Mouse (Mus musculus): ENCODE results near the gene Slc12a8. TPM values are rescaled to one million over a fixed set of nuclear protein-coding genes. Genes with fewer than 3 reads are reported as not detected.

The Slc12a8 gene
- polyA plus RNA-seq, 1 experiment from 2014 or later, result 0.89 TPM

DNA sequence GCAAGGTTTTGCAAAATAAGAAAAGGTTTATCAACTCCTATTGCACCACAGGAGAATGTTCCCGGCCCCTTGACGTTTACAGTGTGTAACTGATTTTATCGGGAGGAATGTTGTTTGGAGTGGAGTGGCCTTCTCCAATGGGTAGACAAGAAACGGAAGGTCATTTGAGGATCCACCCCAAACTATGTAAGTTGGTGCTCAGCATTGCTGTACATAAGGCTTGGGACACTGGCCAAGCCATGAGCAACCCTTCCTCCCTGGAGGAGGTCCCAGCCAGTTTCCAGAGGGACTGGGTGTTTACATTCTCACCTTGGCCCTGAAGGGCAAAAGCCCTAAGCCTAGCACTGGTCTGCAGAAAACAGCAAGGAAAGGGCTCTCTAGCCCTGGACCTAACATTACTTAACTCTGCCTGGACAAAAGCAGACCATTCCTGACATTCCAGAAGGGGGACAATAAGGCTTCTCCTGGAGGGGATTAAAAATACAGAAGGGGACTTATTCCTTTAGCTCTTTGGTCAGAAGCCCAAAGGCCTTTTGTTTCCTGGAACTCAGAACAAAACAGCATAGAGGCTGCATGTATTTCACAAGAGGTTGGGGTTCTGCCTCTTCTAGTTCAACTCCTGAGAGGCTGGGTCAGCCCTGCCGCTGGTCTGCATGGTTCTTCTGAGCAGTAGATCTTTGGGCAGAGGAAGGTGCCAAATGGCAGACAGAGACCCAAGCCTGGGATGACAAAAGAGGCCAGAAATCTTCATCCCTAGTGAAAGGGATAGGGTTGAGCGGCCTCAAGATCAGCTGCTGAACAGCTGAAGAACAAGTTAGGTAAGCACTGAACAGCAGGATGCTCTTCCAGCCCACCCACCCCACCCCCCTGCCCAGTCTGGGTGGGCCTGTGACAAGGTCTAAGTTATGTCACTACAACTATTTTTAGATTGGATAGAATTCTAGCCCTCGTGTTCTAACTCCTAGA, 159.5 kb downstream of the Slc12a8 start:
- DNase-seq (ENCODE audit: low spot score) (peak; percentile 55), ATAC-seq (replicated peaks; ENCODE audit: low FRiP score, low read depth) (no peak)
- TF ChIP-seq CTCF (IDR thresholded peaks at IDR 0.05; ENCODE audit: low read depth), result no peak
- H3K4me3 ChIP-seq (replicated peaks; ENCODE audit: low read depth, low read length), result no peak overlapping the region
- H3K27ac ChIP-seq, result peak overlapping the region; percentile 58
- no peaks in the 10 kb centered on the region for H3K27me3 ChIP-seq (ENCODE audit: insufficient read depth, low read length)
- H3K4me2 ChIP-seq (ENCODE audit: low read length), result no peak overlapping the region
- no peak overlapping the region for H3K9ac ChIP-seq (ENCODE audit: low read depth, low read length)
- WGBS, result 57% methylated on average over 7 of the region's 7 CpGs
- peaks cover 10% of the 10 kb centered on the region for H3K4me1 ChIP-seq (replicated peaks; ENCODE audit: insufficient read depth, low read length)
- H3K36me3 ChIP-seq (ENCODE audit: insufficient read depth, low read length), result no peaks in the 10 kb centered on the region
- H3K9me3 ChIP-seq (replicated peaks; ENCODE audit: low read length), result no peaks in the 10 kb centered on the region

DNA sequence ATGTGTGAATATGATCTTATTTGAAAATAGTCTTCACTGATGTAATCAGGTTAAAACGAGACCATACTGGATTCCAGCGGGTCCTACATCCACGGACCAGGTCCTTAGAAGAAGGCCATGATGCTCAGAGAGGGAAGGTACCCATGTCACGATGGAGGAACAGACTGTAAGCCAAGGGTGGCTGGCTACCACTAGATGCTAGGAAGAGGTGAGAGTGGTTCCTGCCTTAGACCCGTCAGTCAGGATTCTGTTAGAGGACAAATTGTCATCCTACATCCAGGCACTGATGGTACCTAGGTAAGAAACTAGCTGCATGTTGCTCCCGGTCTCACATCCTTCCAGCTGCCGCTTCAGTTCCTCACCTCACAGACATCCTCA, 160.2 kb downstream of the Slc12a8 start:
- H3K9me3 ChIP-seq (replicated peaks; ENCODE audit: low read length), result no peaks in the 10 kb centered on the region
- 91% methylated on average over 7 of the region's 7 CpGs for WGBS
- no peaks in the 10 kb centered on the region for H3K27me3 ChIP-seq (ENCODE audit: insufficient read depth, low read length)
- no peak overlapping the region for H3K9ac ChIP-seq (ENCODE audit: low read depth, low read length)
- DNase-seq (ENCODE audit: low spot score) (no peak), ATAC-seq (replicated peaks; ENCODE audit: low FRiP score, low read depth) (no peak)
- no peak for TF ChIP-seq CTCF (IDR thresholded peaks at IDR 0.05; ENCODE audit: low read depth)
- H3K4me1 ChIP-seq (replicated peaks; ENCODE audit: insufficient read depth, low read length), result peaks cover 10% of the 10 kb centered on the region
- H3K4me3 ChIP-seq (replicated peaks; ENCODE audit: low read depth, low read length), result no peak overlapping the region
- H3K36me3 ChIP-seq (ENCODE audit: insufficient read depth, low read length), result no peaks in the 10 kb centered on the region
- no peak overlapping the region for H3K27ac ChIP-seq
- H3K4me2 ChIP-seq (ENCODE audit: low read length), result no peak overlapping the region

DNA sequence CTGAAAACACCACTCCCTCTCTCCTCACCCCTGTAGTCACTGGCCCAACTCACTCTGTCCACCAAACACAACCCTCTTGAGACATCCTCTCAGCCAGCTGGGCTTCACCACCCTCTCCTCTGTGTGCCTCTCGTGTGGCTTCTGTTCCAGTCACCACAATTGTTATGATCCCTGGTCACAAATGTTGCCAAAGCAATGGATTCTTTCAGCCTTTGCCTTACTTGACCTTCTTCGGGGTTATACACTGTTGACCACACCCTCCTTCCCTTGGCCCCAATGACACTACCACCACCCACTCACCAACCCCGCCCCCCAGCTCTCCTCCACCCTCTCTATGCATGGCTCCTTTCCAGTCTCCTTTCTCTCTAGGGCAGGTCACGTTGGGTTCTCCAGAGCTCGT, 160.8 kb downstream of the Slc12a8 start:
- DNase-seq (ENCODE audit: low spot score) (no peak), ATAC-seq (replicated peaks; ENCODE audit: low FRiP score, low read depth) (no peak)
- Histone ChIP-seq H3K9me3 (replicated peaks; ENCODE audit: low read length) (no peaks in the 10 kb centered on the region), H3K4me2 (ENCODE audit: low read length) (no peak overlapping the region), H3K4me3 (replicated peaks; ENCODE audit: low read depth, low read length) (no peak overlapping the region), H3K36me3 (ENCODE audit: insufficient read depth, low read length) (no peaks in the 10 kb centered on the region), H3K27me3 (ENCODE audit: insufficient read depth, low read length) (no peaks in the 10 kb centered on the region), H3K4me1 (replicated peaks; ENCODE audit: insufficient read depth, low read length) (peaks cover 10% of the 10 kb centered on the region), H3K27ac (no peak overlapping the region), H3K9ac (ENCODE audit: low read depth, low read length) (no peak overlapping the region)
- 82% methylated on average over 5 of the region's 5 CpGs for WGBS
- TF ChIP-seq CTCF (IDR thresholded peaks at IDR 0.05; ENCODE audit: low read depth), result no peak

DNA sequence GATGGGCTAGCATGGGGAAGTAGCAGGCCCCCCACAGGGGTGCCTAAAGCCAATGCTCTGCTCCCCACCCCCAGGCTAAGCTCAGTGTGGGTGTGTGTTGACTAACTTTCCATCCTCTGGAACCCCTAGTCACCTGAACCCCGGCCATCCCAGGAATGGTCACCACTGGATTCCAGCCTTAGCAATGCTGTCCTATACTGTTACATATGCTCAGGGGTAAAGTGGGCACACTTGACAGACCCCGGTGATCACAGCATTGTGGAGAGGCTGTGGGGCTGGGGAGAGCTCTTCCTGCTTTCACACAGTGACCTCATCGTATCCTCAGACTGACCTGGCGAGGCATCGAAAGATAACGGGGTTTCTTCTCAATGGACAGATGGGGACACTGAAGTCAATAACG, 163.1 kb downstream of the Slc12a8 start:
- DNase-seq (ENCODE audit: low spot score) (no peak), ATAC-seq (replicated peaks; ENCODE audit: low FRiP score, low read depth) (no peak)
- H3K27me3 ChIP-seq (ENCODE audit: insufficient read depth, low read length), result no peaks in the 10 kb centered on the region
- H3K36me3 ChIP-seq (ENCODE audit: insufficient read depth, low read length), result no peaks in the 10 kb centered on the region
- no peak overlapping the region for H3K4me2 ChIP-seq (ENCODE audit: low read length)
- no peak for TF ChIP-seq CTCF (IDR thresholded peaks at IDR 0.05; ENCODE audit: low read depth)
- H3K9ac ChIP-seq (ENCODE audit: low read depth, low read length), result no peak overlapping the region
- H3K9me3 ChIP-seq (replicated peaks; ENCODE audit: low read length), result no peaks in the 10 kb centered on the region
- no peak overlapping the region for H3K27ac ChIP-seq
- H3K4me3 ChIP-seq (replicated peaks; ENCODE audit: low read depth, low read length), result no peak overlapping the region
- 85% methylated on average over 7 of the region's 7 CpGs for WGBS
- H3K4me1 ChIP-seq (replicated peaks; ENCODE audit: insufficient read depth, low read length), result peaks cover 16% of the 10 kb centered on the region

DNA sequence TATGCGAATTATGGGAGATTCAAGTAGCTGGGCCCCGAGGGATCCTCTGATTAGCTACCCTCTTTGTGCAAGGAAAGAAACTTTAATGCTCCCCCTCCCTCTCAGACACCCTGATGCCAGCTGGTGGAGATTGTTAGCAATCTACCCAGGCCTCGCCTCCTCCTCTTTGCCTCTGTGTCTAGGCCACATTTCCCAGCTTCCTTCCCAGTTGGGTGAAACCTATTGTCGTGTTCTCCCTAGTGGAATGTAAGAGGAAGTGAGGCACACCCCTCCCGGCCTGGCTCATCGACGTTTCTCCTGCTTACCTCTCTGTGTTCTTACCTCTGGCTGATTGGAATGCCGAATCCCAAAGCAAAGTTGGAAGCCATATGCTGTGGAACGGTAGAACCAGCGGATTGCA, 163.7 kb downstream of the Slc12a8 start:
- ATAC-seq (replicated peaks; ENCODE audit: low FRiP score, low read depth) (no peak), DNase-seq (ENCODE audit: low spot score) (peak; percentile 36)
- Histone ChIP-seq H3K36me3 (ENCODE audit: insufficient read depth, low read length) (no peaks in the 10 kb centered on the region), H3K4me3 (replicated peaks; ENCODE audit: low read depth, low read length) (no peak overlapping the region), H3K9me3 (replicated peaks; ENCODE audit: low read length) (no peaks in the 10 kb centered on the region), H3K9ac (ENCODE audit: low read depth, low read length) (no peak overlapping the region), H3K4me2 (ENCODE audit: low read length) (no peak overlapping the region), H3K27ac (no peak overlapping the region), H3K27me3 (ENCODE audit: insufficient read depth, low read length) (no peaks in the 10 kb centered on the region), H3K4me1 (replicated peaks; ENCODE audit: insufficient read depth, low read length) (peaks cover 21% of the 10 kb centered on the region)
- WGBS, result 58% methylated on average over 10 of the region's 10 CpGs
- TF ChIP-seq CTCF (IDR thresholded peaks at IDR 0.05; ENCODE audit: low read depth), result no peak

DNA sequence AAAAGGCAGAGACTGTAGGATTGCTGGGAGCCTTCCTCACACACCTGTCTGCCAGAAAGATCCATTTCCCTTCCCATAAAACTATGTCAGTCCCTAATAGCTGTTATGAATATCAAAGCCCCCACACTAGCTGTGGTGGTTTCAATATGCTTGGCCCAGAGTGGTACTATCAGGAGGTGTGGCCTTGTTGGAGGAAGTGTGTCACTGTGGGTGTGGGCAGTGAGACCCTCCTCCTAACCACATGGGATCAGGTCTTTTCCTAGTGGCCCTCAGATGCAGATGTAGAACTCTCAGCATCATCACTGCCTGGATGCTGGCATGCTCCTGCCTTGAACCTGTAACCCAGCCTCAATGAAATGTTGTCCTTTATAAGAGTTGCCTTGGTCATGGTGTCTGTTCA, 164.5 kb downstream of the Slc12a8 start:
- no peak overlapping the region for H3K4me3 ChIP-seq (replicated peaks; ENCODE audit: low read depth, low read length)
- no peak overlapping the region for H3K4me2 ChIP-seq (ENCODE audit: low read length)
- no peaks in the 10 kb centered on the region for H3K9me3 ChIP-seq (replicated peaks; ENCODE audit: low read length)
- H3K27me3 ChIP-seq (ENCODE audit: insufficient read depth, low read length), result no peaks in the 10 kb centered on the region
- TF ChIP-seq CTCF (IDR thresholded peaks at IDR 0.05; ENCODE audit: low read depth), result no peak
- H3K27ac ChIP-seq, result no peak overlapping the region
- peaks cover 20% of the 10 kb centered on the region for H3K4me1 ChIP-seq (replicated peaks; ENCODE audit: insufficient read depth, low read length)
- H3K36me3 ChIP-seq (ENCODE audit: insufficient read depth, low read length), result no peaks in the 10 kb centered on the region
- DNase-seq (ENCODE audit: low spot score), result no peak
- no peak overlapping the region for H3K9ac ChIP-seq (ENCODE audit: low read depth, low read length)
- no peak for ATAC-seq (replicated peaks; ENCODE audit: low FRiP score, low read depth)

Measured in kidney, postnatal 0 days (tissue).